Mouse (Mus musculus): Measurements from ENCODE around the gene Zfp493. TPM values are rescaled to one million over a fixed set of nuclear protein-coding genes. Genes with fewer than 3 reads are reported as not detected.
"Not testable (repeated sequence)": the region's sequence is repeated elsewhere in the genome, so short reads cannot be mapped to it uniquely, and the experiment has no call there.

Zfp493 gene
- 2.5 and 2.8 TPM in 2 replicates for polyA plus RNA-seq (2012; rRNA removed)

DNA sequence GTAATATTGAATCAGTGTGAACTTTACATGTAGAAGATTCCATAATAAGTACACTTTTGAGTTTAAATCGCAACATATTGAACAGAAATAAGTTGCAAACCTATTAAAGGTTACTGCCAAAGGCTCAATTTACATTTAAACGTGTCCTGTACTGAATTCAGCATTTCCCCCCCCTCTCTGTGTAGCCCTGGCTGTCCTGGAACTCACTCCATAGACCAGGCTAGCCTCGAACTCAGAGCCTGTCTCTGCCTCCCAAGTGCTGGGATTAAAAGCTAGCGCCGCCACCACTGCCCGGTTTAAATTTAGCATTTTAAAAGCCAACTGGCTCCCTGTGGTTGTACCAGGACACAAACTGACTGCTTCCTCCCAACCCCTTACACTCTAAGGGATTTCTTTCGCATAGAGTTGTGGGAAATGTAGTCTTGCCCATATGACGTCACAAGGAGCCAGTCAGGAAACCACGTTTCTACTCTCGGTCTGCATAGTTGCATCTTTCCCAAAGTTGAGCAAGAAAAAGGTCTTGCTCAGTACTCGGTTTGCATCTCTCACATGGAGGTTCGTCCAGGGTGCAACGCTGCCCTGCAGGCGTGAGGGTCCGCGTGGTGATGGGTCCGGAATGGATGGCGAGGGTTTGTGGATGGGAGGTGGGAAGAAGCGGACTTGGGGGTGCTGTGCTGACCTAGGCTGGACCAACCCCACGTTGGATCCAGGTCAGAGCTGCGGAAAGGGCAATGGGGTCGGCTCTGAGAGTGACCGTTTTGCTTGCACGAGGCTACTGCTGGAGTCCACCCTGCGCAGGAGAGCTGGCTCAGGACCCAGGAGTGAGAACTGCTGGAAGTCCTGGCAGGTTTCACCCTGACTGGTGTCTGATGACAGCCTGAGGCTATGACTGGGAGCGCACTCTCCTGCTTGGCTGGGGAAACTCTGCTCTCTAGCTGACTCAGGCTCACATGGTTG lies at the start of gene Zfp493:
Zfp493 (plus strand) TSS at position 429 of the 957 bp plus-strand sequence.
- DNase-seq (ENCODE audit: low read depth), result peak; percentile 93
- TF ChIP-seq CTCF (IDR thresholded peaks at IDR 0.05; ENCODE audit: borderline replicate concordance, extremely low read depth, insufficient read depth, insufficient read length), result no peak
- TF ChIP-seq POLR2A (IDR thresholded peaks at IDR 0.05; ENCODE audit: borderline replicate concordance, extremely low read depth, insufficient read depth, insufficient read length, poor library complexity, severe bottlenecking), result no peak

DNA sequence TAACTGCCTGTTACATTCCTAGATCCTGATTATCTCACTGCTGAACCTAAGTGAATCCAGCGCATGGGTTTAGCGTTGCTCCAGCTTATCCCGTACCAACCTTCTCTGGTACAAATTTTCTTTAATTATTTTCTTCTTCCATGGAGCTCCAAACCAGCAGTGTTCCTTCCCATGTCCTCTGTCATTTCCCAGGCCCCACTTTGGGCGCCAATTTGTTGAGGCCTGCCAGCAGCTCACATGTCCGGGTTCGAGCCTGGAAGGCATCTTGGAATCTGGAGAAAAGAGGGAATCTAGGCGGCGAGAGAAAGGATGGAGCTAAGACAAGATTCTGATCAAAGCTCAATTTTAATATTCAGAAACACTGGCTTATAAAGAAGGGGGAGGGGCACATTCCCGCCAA lies 45.1 kb upstream of the Zfp493 start:
- not testable (repeated sequence) for DNase-seq (ENCODE audit: low read depth)

DNA sequence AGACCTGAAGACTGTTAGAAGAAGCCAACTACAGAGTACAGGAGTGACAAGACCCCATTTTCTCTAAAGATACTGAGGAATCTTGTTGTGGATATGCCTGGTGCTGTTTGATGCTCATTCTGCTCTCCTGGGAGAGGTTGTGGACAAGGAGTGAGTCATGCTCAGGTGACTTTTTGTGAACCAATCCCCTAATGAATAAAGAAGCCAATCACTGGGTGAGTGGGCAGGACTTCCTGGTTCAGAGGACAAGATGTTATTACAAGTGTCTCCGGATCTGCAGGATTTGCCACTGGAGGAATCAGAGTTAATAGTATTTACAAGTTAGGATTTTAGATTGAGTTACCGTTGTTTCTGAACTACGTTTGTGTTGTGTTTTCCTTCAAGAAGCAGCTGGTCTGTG lies 36.6 kb upstream of the Zfp493 start:
- TF ChIP-seq CTCF (IDR thresholded peaks at IDR 0.05; ENCODE audit: borderline replicate concordance, extremely low read depth, insufficient read depth, insufficient read length) (no peak), POLR2A (IDR thresholded peaks at IDR 0.05; ENCODE audit: borderline replicate concordance, extremely low read depth, insufficient read depth, insufficient read length, poor library complexity, severe bottlenecking) (no peak)
- no peak for DNase-seq (ENCODE audit: low read depth)

DNA sequence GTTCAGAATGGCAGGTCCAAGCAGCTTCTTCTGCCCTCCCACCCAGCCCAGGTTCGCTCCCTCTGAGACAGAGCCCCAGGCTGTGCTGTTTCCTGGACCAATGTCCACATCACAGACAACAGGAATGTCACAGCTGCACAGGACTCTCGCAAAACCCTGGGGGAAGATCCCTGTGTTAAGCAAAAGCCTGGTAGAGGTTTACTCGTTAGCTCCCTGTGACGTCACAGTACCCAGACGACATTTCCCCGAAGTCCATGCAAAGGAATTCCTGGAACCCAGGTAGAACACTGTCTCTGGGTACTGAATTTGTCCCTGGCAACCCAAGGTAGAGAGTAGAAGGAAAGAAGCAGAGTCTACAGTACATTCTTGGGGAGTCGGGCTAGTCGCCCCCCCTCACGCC lies 35.6 kb upstream of the Zfp493 start:
- TF ChIP-seq POLR2A (IDR thresholded peaks at IDR 0.05; ENCODE audit: borderline replicate concordance, extremely low read depth, insufficient read depth, insufficient read length, poor library complexity, severe bottlenecking) (no peak), CTCF (IDR thresholded peaks at IDR 0.05; ENCODE audit: borderline replicate concordance, extremely low read depth, insufficient read depth, insufficient read length) (no peak)
- no peak for DNase-seq (ENCODE audit: low read depth)

DNA sequence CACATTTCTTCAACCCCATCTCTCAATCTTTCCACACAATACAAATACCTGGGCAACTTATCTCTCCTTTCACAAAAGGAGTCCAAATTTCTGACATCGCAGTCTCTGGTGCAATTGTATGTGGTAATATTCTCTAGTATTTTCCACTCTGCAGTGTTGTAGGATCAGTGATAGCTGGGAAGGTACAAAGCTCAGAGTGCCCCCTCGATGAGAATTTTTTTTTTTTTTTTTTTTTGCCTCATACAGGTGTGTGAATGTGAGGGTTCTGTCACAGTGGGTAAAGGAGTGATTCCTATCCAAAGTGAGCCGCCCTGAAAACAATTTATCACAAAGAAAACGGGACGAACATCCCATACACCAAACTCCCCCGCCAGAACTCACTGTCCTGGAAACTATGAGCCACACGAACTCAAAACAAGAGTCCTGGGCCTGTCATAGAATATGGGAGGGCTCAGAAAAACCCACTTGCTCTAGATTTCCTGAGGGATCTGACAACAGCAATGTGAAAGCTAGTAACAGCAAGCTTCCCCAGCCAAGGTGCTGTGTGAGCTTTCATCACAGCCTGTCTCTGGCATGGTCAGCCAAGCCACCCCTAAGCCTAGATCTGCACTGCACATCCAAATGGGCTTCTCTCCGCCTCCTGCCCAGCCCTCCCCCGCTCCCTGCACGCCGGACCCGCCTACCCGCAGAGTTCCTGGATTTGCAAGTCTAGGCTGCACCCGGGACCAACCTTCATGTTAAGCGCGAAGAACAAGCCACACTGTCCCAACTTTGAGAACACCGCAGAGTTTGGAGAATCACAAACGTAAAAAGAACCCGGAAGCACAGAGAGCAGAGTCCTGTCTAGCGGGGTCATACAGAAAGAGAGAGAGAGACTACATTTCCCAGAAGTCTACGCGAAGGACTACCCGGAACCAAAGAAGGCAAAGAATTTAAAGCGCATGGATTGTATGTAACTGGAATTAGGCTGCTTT lies 24.9 kb upstream of the Zfp493 start, which contains the start of gene Zfp85:
Zfp85 (minus strand) TSS at position 896 of the 974 bp plus-strand sequence.
- peak; percentile 90 for DNase-seq (ENCODE audit: low read depth)
- TF ChIP-seq CTCF (IDR thresholded peaks at IDR 0.05; ENCODE audit: borderline replicate concordance, extremely low read depth, insufficient read depth, insufficient read length) (no peak), POLR2A (IDR thresholded peaks at IDR 0.05; ENCODE audit: borderline replicate concordance, extremely low read depth, insufficient read depth, insufficient read length, poor library complexity, severe bottlenecking) (no peak)

DNA sequence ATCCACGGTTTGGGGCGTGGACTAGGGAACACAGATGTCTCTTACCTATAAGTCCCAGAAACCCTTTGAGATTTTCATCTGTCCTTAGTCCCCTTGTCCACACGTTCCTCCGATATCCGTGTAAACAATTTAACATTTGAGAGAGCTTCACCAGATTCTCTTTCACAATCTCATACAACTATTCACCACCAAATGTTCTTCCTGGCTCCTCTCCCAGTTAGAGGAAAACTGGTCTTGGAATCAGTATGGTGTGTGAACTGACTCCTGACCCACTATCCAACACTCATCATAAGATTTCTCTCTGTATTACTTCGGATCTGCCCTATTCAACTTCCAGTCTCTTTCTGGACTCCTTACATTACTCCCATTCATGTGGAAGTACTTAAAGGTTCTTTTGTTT lies 23.7 kb upstream of the Zfp493 start:
- no peak for TF ChIP-seq POLR2A (IDR thresholded peaks at IDR 0.05; ENCODE audit: borderline replicate concordance, extremely low read depth, insufficient read depth, insufficient read length, poor library complexity, severe bottlenecking)
- TF ChIP-seq CTCF (IDR thresholded peaks at IDR 0.05; ENCODE audit: borderline replicate concordance, extremely low read depth, insufficient read depth, insufficient read length), result no peak
- DNase-seq (ENCODE audit: low read depth), result peak; percentile 2

DNA sequence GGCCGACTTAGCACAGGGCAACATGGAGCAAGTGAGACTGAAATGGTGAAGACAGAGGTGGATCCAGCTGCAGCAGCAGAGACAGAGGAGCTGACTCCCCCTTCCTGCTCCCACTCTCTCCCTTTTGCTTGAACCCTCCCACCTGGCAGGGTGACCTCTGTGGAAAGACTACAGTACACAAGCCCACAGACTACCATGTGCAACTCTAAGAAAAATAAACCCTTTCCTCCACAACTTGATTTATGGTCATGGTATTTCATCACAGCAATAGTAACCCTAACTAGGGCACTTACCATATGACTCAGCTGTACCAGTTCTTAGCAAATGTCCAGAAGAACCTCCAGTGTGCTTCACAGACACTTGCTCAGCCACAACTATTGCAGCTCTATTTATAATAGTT lies 19.5 kb upstream of the Zfp493 start:
- no peak for TF ChIP-seq POLR2A (IDR thresholded peaks at IDR 0.05; ENCODE audit: borderline replicate concordance, extremely low read depth, insufficient read depth, insufficient read length, poor library complexity, severe bottlenecking)
- TF ChIP-seq CTCF (IDR thresholded peaks at IDR 0.05; ENCODE audit: borderline replicate concordance, extremely low read depth, insufficient read depth, insufficient read length), result no peak
- DNase-seq (ENCODE audit: low read depth), result no peak

DNA sequence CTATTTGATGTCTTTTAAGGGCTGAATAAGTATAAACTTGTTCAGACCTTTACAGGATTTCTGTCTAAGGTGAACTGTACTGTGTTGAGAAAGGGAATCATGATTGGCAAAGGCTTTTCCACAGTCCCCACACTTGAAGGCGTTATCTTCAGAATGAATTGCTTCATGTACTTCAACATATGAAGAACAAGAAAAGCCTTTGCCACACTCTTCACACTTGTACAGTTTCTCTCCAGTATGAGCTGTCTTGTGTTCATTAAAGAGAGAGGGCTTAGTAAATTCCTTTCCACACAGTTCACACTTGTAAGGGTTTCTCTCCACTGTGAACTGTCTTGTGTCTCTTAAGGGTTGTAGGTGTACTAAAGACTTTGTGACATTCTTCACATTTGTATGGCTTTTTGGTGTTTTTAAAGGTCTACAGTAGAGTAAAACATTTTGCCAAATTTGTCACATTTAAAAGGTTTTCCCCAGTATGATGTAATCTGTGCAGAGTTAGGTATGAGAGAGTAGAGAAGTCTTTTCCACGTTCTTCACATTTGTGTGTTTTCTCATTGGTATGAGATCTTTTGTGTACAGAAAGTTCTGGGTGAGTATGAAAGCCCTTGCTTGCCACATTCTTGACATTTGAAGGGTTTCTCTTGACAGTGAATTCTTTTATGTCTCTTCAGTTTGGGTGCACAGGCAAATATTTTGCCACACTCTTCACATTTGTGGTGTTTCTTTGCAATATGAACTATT lies 16.3 kb upstream of the Zfp493 start:
- DNase-seq (ENCODE audit: low read depth), result no peak
- TF ChIP-seq CTCF (IDR thresholded peaks at IDR 0.05; ENCODE audit: borderline replicate concordance, extremely low read depth, insufficient read depth, insufficient read length), result no peak
- TF ChIP-seq POLR2A (IDR thresholded peaks at IDR 0.05; ENCODE audit: borderline replicate concordance, extremely low read depth, insufficient read depth, insufficient read length, poor library complexity, severe bottlenecking), result no peak

DNA sequence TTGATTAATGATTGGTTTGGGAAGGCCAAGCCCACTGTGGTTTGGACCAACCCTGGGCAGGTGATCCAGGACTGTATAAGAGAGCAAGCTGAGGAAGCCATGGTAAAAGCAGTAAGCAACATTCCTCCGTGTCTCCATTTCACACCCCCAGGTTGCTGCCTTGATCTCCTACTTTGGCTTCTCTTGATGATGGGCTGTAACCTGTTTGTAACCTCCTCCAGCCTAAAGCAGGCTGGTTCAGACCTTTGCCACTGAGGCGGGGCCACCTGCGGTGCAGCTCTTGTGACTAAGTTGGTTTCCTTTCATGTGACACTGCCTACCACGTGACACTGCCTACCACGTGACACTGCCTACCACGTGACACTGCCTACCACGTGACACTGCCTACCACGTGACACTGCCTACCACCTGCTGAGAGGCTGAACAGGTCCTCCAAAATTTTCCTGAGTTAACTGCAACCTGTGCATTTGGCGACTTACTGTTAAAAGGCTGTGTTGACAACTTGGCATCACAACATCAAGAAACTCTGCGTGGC lies 12.5 kb downstream of the Zfp493 start:
- DNase-seq (ENCODE audit: low read depth), result no peak
- no peak for TF ChIP-seq CTCF (IDR thresholded peaks at IDR 0.05; ENCODE audit: borderline replicate concordance, extremely low read depth, insufficient read depth, insufficient read length)
- TF ChIP-seq POLR2A (IDR thresholded peaks at IDR 0.05; ENCODE audit: borderline replicate concordance, extremely low read depth, insufficient read depth, insufficient read length, poor library complexity, severe bottlenecking), result no peak

DNA sequence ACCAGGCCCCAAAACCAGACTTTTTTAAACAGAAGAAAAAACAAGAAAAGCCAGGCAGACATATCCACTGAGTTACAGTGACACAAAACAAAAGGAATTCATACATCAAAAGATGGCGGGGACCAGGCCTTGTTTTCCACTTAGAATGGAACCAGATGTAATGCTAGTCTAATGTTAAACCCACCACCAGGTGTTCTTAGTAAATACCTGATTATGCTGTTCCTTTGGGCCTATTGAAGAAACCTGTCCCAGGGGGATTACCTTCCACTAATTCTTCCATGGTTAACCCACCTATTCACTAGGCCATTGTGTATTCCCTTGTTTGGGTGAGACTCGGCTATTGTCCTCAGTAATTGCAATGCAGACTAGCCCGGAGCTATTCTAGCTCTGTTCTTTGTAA lies 19.1 kb downstream of the Zfp493 start:
- DNase-seq (ENCODE audit: low read depth), result no peak
- TF ChIP-seq POLR2A (IDR thresholded peaks at IDR 0.05; ENCODE audit: borderline replicate concordance, extremely low read depth, insufficient read depth, insufficient read length, poor library complexity, severe bottlenecking), result no peak
- TF ChIP-seq CTCF (IDR thresholded peaks at IDR 0.05; ENCODE audit: borderline replicate concordance, extremely low read depth, insufficient read depth, insufficient read length), result no peak

DNA sequence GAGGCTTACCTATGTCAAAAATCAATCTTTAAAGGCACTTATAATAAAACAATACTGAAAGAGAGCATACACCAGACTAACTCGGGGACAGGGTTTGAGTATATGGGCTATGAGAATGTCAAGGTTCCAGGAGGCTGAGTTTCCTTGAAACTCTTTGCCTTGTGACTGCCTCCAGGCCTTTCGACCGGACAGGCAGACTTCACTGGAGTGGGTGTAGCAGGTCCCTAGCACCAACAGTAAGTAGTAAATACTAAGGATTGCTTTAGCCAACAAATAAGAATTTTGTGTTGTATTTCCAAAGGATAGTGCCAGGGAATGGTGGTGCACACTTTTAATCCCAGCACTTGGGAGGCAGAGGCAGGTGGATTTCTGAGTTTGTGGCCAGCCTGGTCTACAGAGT lies 19.7 kb downstream of the Zfp493 start:
- DNase-seq (ENCODE audit: low read depth), result not testable (repeated sequence)
